Mouse (Mus musculus): Measurements from ENCODE around the gene Inpp5b.

DNA sequence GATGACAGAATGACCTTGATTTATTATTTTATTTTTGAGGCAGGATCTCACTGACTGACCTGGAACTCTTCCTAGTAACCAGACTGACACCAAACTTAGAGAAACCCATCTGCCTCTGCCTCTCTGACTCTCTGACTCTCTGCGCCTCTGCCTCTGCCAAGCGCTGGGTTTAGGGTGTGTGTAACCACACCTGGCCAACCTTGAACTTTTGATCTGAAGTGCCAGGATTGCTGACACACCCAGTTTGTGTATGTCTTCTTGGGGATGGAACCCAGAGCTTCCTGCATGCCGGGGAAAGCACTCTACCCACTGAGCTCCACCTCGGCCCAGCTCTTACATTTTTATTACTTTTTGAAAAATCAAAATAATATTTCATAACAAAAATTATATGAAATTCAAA, 77.2 kb downstream of the Inpp5b start:
- no peak for TF ChIP-seq GATA1 (IDR thresholded peaks at IDR 0.05; ENCODE audit: low read length)
- TF ChIP-seq TAL1 (IDR thresholded peaks at IDR 0.05; ENCODE audit: low read length): no peak
